Mouse (Mus musculus) adrenal gland, adult 18-20 months (tissue): Measurements from ENCODE around the gene Pxmp4. TPM values are rescaled to one million over a fixed set of nuclear protein-coding genes. Genes with fewer than 3 reads are reported as not detected.

Experiments used
- DNase-seq, 2 experiments: peaks; one replicate each; pipeline ENCODE4 v3.0.0; 2021 to 2022; ENCODE audit warnings: low spot score in 2 of 2
- long read RNA-seq, 2 experiments: library from polyadenylated mRNA; stranded (forward); transcript quantifications; one replicate each; pipeline ENCODE4 v2.0.0; 2021
- total RNA-seq, 2 experiments: library from RNA; stranded (reverse); gene quantifications; 1 replicate in 1 of 2; 2 replicates in 1 of 2; pipeline ENCODE4 v1.2.3; 2021

Gene Pxmp4
- 10 to 100 TPM; 30.1 to 33.9 TPM for total RNA-seq
- long read RNA-seq, experiment 1, transcript Pxmp4-201 (4 exons, 2,789 nt): major isoform, 23 of 32 reads
- long read RNA-seq, experiment 1, partial matches to known transcripts: 3 of 32 reads
- long read RNA-seq, experiment 1, other reads (novel, unspliced or antisense): 5 of 32 reads
- long read RNA-seq, experiment 2, transcript Pxmp4-202 (3 exons, 560 nt): minor isoform, 9 of 85 reads
- long read RNA-seq, experiment 2, transcript Pxmp4-201 (4 exons, 2,789 nt): major isoform, 49 of 85 reads
- long read RNA-seq, experiment 2, partial matches to known transcripts: 12 of 85 reads
- long read RNA-seq, experiment 2, other reads (novel, unspliced or antisense): 15 of 85 reads

DNA sequence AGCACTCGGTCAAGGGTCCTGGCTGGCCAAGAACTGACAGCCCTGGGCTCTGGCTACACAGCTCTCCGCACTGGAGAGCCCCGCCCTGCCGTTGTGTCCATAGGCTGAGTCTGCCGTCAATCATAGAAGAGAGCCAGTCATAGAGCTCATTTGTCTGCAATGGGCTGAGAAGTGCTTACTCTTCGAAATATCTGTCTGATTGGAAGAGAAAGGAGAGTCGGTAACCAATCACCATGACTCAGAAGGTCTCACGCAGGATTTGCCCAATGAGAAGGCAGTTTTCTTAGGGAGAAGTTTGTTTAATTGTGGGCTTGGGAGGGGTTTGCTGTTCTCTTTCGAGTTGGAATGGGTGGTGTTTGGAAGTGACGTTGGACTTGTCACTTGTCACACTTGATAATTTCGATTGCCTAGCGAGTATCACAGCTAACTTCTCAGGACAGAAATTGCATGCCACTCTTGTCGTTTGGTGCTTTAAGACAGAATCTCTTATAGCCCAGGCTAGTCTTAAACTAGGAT, at the start of gene Pxmp4:
TSS of gene Pxmp4 (minus strand) at position 71 of the 516 bp plus-strand sequence.
- peak; percentile 94 to 97 for DNase-seq

DNA sequence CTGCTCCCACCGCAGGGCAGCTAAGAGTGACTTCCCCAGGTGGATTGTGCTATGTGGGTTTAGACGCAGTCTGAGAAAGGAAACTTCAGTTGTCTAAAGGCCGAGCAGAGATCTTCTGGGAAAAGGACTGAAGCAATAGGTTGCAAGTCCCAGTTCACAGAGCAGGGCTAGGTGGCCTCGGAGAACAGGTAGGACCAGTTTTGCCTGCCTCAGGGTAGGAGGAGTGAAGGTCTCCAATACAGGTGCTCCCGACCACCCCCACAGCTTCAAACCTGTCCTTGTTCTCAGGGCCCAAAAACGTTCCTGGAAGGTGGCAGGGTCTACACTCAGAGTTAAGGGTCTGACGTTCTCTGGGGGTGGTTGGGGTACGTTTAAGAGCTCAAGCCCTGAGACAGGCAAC, 47.9 kb upstream of the Pxmp4 start, which contains the start of gene Chmp4b:
TSS of gene Chmp4b (plus strand) at position 343 of the 400 bp plus-strand sequence.
- DNase-seq: no peak

DNA sequence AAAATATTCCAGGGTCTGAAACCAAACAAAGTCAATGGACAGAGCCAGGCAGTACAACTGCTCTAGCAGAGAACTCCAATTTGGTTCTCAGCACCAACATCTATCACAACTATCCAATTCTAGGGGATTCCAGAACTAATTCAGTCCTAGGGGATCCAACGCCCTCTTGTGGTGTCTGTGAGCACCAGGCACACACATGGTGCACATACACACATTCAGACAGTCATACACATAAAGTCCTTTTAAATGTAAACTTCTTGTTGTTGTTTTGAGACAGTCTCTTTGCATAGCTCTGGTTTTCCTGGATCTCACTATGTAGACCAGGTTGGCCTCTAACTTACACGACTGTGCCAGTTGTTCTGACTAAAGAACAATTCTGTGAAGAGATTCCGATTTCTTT, 46.9 kb upstream of the Pxmp4 start:
- DNase-seq: no peak

DNA sequence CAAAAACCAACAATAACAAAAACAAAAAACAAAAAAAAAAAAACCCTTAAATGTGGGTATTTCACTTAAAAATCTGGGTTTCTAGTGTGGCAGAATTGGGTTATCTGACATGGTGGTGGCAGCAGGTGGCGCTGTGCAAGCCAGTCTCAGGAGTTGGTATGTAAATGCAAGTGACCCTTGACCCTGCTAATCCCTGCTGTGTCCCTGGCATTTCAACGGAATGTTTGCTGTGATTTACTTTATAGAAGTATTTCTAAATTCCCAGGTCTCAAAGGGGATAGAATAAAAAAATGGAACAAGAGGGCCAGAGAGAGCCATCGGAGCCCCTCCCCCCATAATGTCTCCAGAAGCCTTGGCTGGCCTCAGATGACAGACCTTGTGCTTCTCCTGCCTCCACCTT, 44.6 kb upstream of the Pxmp4 start:
- peak; percentile 36 to 46 for DNase-seq

DNA sequence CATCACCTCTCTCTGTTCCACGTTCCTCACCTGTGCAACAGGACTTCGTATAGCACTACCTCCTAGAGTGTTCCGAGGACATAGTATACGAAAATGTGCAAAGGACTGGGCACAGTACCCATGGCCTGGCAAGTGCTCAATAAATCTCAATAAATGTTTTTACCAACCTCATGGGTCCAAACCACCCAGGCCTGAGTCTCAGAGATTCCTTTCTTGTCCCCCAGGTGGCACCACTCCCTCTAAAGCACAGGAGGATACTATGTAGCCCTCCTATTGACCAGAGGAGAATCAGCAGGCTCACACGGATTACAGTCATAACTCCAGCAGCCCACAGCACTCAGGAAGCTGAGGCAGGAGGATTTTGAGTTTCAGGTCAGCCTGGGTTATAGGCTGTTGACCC, 43.1 kb upstream of the Pxmp4 start:
- no peak for DNase-seq

DNA sequence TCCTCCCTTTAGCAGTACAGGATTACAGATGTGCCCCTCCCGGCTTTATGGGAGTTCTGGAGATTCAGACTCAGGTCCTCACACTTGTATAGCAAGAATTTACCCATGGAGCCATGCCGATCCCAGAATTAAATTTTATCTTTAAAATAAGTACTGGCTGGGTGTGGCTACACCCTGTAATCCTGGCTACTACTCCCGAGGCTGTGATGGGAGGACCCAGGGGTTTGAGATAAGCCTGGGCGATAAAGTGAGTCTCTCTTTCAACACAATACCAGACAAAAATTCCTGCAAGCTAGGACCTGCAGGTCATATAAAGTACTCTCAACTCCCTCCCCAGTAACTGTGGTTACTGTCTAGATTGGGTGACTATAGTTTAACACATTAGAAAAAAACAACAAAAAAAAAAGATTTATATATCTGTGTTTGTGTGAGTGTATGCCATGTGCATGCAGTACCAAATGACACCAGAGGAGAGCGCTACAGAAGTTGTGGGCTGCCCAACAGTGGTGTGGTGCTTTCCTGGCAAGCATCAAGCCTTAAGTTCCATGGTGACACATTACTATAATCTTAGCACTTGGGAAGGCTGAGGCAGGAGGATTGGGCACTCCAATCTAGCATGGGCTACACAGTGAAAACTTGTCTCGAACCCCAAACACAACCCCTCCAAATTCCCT, 39.3 kb upstream of the Pxmp4 start:
- no peak for DNase-seq

DNA sequence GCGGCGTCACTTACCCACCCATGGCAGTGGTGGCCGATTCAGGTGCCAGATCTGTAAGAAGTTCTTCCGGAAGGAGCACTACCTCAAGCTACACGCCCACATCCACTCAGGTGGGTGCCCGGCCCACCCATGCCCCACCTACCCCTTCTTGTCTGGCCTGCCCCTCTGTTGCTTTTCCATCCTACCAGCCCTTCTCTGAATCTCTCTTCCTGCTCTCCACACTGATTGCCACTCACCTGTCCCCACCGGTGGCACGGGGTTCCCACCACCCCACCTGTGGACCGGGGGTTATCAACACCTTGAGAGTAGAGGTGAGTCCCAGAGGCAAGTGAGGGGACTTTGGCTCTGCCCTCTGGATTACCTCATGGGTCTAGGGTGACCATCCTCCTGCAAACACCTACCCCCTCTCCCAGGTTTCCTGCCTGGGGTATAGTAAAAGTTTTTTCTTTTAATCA, 38.5 kb upstream of the Pxmp4 start:
- no peak for DNase-seq

DNA sequence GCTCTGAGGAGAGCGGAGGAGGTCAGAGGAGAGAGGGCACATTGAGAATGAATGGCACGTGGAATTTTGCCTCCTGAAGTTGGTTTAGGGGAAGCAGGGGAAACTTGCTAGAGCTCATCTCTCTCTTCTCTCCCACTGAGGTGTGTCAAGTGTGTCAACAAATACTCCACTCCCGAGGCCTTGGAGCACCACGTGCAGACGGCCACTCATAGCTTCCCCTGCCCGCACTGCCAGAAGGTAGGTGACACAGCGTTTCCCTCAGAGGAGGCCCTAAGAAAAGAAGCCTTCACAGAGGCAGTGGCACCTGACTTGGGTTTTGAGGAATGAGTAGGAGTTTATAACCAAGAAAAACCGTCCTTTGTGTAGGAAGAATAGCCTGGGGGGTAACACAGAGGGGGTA, 37.7 kb upstream of the Pxmp4 start:
- DNase-seq: no peak

DNA sequence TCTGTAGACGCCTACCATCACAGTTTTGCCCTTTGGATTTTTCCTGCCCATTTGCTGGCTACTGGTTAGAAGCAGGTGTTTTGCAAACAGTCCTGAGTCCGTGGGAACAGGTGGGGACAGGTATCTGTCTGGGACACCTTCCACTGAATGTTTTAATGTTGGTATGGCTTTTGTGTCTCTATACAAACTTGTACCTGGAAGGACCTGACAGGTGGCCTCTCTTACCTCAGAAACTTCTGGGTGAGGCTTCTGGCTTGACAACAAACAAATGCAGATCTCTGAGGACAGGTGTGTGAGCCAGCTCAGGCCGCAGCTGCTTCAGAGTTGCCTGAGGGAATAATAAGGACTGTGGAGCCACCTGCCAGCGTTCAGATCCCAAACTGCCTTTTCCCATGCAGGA, 35.6 kb upstream of the Pxmp4 start:
- DNase-seq: no peak

DNA sequence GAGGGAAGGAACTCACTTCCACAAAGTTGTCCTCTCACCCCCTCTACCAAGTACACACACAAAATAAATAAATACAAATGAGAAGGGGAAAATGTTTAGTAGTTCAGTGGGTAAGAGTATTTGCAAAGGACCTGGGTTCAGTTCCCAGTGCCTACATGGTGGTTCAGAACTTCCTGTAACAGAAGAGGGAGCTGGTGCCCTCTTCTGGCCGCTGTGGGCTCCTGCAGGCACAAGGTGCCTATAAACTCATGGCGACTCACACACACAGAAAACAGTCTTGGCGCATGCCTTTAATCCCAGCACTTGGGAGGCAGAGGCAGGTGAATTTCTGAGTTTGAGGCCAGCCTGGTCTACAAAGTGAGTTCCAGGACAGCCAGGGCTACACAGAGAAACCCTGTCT, 35.0 kb upstream of the Pxmp4 start:
- DNase-seq: no peak

DNA sequence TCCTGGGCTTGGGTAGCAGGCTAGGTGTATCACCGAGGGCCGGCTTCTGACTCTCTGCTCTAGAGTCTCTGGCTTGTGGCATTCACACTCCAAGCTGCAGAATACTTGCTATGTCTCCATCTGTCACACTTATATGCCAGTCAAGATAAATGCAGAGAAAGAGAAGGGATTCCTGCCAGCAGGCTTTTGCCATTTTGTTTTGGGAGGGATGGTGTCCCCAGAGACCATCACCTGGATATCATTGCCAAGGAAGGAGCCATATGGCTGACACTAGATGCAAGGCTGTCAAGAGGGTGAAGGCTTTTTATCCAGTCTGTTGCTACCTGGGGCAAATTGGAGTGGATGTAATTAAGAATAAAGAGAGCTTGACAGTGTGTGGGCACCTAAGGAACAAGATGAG, 32.3 kb upstream of the Pxmp4 start:
- DNase-seq: no peak

DNA sequence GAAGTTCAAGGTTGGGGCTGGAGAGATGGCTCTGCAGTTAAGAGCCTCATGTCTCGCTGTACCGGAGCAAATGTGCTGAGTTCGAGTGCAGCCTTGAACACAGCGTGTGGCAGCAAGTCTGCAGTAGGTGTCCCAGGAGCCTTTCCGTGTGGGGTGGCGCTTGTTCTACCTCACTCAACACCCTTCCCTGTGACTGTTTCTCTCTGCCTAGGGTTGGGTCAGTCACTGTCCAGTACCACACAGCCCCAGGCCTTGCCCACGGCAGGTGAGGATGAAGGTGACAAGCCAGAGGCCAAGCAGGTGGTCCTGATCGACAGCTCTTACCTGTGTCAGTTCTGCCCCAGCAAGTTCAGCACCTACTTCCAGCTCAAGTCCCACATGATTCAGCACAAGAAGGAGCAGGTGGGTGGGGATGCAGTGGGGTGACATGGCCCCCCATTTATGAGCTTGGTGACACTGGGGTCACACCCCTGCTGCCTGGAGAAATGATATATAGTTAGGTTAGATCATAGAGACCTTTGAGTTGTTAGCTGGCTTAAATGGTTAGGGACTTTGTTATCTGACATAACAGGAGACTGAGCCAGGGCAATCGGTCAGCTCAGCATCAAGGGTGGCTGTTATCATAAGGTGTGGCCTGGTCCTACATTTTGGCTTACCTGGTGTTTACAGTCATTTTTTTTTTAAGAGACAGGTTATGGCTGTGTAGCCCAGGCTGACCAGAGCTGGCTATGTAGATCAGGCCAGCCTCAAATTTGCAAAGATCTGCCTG, 30.6 kb upstream of the Pxmp4 start:
- DNase-seq: no peak

DNA sequence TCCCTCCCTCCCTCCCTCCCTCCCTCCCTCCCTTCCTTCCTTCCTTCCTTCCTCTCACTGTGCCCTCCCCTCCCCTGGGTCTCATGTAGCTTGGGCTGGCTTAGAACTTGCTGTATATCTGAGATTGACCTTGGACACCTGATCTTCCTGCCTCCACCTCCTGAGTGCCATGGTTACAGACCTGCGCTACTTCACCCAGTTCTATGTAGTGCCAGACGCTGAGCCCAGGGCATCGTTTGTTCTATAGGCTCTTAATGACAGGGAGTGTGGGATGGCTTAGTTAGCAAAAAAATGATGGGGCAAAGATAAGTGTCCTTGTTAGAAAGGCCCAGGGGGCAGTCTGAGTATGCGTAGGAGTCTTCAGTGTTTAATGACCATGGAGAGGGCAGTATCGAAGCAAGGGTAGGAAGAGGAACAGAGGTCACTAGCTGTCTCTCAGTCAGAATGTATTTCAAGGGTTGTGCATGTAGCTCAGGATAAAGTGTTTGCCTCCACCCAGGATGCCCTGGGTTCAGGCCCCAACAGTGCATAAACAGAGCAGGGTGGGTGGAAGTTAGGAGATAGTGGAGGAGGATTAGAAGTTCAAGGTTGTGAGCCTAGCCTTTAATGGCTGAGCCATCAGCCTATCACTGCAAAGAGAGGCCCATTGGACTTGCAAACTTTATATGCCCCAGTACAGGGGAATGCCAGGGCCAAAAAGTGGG, 29.7 kb upstream of the Pxmp4 start:
- no peak for DNase-seq

DNA sequence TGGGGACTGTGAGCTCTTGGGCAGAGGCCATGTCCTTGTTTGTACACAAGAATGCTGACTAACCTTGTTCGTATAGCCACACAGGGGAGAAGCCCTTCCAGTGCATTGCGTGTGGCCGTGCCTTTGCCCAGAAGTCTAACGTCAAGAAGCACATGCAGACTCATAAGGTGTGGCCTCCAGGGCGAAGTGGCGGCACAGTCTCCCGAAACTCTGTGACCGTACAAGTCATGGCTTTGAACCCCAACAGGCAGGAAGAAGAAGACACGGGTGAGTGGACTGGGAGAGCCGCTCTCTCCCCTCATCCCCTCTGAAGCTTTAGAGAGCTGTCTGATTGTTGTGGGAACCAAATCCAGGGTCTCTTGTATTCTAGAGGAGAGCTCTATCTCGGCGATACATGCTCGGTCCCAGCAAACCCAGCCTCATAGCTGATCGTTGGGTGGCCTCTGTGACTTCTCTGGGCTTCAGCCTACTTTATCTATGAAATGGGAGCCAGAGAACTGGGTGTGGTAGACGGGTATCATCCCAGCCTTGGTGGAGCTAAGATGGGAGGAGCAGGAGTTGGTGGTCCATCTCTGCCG, 28.8 kb upstream of the Pxmp4 start:
- no peak for DNase-seq

DNA sequence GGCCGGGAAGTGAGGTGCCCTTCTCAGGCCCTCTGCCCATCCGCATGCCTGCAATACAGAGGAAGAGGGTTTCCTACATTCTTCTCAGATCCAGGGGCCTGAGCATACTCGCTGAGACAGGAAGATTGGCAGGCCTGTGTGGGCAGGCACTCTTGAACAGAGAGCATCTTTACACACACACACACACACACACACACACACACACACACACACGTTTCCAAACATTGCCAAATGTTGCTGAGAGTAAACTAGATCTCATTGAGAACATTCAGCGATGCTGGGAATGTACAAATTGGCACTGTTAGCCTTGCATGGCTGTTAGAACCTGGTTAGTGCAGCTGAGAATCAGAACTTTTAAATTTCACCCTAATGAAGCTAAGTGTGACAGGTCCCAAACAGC, 27.0 kb upstream of the Pxmp4 start:
- DNase-seq: no peak

DNA sequence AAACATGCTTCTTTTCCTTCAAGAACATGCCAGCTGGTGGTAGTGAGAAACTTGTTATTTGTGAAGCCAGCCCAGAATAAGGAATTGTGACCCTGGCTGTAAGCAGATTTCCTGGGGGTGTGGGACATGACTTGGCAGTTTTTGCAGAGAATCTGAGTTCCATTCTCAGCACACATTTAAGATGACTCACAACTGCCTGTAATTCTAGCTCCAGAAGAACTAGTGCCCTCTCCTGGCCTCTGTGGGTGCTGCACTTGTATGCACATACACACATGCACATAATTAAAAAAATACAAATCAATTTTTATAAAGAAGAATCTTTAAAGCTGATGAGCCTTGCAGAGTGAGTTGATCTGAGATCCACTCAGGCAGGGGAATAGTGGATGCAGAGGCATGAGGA, 20.6 kb upstream of the Pxmp4 start:
- DNase-seq: no peak

DNA sequence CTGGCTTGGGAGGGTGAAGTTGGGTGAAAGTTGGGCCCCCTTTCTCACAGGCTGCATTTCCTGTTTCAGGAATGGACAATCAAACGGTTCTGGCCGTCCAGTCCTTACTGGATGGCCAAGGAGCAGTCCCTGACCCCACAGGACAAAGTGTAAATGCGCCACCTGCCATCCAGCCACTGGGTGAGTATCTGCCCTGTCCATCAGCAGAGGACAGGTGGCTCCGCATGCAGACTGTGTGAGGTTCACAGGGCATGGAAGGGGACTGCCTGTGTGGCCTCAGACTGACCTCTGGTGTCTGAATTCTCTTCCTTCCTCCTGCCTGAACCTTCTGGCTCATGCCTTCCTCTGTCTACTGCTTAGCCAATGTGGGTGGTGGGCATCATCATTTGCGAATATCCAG, 18.2 kb upstream of the Pxmp4 start:
- no peak for DNase-seq

DNA sequence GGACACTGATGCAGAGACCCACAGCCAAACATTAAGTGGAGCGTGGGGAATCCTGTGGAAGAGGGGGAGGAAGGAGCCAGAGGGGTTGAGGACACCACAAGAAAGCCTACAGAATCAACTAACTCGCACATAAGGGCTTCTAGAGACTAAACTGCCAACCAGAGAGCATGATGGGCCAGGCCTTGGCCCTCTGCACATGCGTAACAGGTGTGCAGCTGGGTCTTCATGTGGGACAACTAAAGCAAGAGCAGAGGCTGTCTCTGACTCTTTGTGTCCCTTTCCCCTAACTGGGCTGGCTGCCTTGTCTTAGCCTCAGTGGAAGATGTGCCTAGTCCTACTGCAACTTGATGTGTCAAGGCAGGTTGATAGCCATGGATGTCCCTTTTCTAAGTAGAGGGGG, 13.6 kb upstream of the Pxmp4 start:
- no peak for DNase-seq

DNA sequence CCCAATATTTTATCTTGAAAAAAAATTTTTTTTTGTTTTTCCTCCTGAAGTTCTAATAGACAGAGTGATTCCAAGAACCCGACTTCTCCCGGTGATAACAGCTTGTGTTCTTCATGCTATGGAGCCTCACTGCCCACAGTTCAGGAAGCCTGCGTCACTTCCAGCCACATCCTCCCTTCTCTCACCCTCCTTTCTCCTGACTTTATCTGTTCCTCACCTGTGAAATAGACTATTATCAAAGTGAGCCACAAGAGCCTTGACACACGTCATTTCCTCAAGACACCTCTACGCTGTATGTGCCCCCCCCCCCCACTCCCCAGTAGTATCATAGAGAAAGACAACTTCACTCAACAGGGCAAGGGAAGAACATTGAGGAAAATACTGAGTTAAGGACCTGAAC, 12.2 kb upstream of the Pxmp4 start:
- no peak for DNase-seq

DNA sequence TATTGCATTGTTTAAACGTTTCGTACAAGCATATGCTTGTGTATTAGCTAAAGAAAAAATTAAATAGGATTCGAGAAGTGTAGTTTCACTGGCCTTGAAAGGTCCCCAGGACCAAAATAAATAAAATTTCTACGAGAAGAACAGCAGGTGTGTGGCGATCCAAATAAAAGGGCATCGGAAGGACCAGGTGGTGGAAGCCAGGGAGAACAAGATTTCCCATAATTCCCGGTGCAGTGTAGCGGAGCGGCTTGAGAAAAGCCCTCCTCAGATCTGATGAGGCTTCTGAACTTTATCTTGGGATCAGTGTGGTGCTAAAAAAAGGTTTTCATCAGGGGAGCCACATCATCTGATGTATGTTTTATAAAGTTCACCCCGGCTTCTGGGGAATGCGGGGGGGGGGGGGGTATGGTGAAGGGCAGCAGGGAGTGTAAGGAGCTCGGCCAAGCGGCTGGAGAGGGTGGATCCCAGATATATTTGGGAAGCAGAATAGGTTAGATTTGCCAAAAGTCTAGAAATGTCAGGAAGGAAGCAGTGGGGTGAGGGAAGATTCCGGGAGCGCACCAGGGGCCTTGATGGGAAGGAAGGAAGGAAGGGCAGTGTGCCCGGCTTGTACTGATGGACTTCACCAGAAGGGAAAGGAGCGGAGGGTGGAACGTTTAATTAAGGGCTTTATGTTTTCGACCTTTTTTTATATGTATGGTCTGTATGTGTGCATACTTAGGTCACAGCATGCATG, 11.5 kb upstream of the Pxmp4 start:
- no peak for DNase-seq
